Mouse (Mus musculus) brain, embryonic 14.5 days (tissue): Measurements from ENCODE around the gene Ltbr. TPM values are rescaled to one million over a fixed set of nuclear protein-coding genes. Genes with fewer than 3 reads are reported as not detected.
A peak's percentile ranks its signal among the peaks of the same experiment; 100 is the strongest.
"Not testable (repeated sequence)": the region's sequence is repeated elsewhere in the genome, so short reads cannot be mapped to it uniquely, and the experiment has no call there.

ENCODE experiments used
- DNase-seq: peaks from one replicate; pipeline ENCODE4 v3.0.0-alpha.2; 2011; ENCODE audit warnings: low read depth
- CTCF ChIP-seq: fragments of 200-500 bp; IDR thresholded peaks from 2 replicates; pipeline ENCODE4 v1.5.1; 2012; ENCODE audit warnings: inconsistent platforms, mild to moderate bottlenecking, moderate library complexity, borderline replicate concordance; ENCODE audit not compliant: insufficient read depth, insufficient read length; ENCODE audit errors: extremely low read depth
- POLR2A ChIP-seq: fragments of 200-500 bp; IDR thresholded peaks from 2 replicates; pipeline ENCODE4 v1.6.1; 2012; ENCODE audit warnings: mild to moderate bottlenecking, inconsistent platforms, borderline replicate concordance; ENCODE audit not compliant: poor library complexity, insufficient read depth, insufficient read length, severe bottlenecking; ENCODE audit errors: extremely low read depth
- polyA plus RNA-seq: library from polyadenylated mRNA; depleted of rRNA; stranded (reverse); fragments of >200 nt; gene quantifications from 2 replicates; pipeline ENCODE4 v1.2.3, GENCODE M21; 2012

Ltbr gene
- polyA plus RNA-seq, 1 experiment: 20.7 TPM

- TF ChIP-seq POLR2A (no peak), CTCF (no peak)
- no peak for DNase-seq
These were observed 6.2 kb upstream of the Ltbr start for GRCm38 (mm10) chr6:125319919-125320296.

GRCm38 (mm10) chr6:125318981-125319918 lies 5.6 kb upstream of the Ltbr start:
- DNase-seq: no peak
- TF ChIP-seq CTCF (no peak), POLR2A (no peak)

- no peak for DNase-seq
- no peak for TF ChIP-seq POLR2A
- no peak for TF ChIP-seq CTCF
These were observed 3.4 kb upstream of the Ltbr start for GRCm38 (mm10) chr6:125317077-125317476.

- TF ChIP-seq POLR2A: no peak
- TF ChIP-seq CTCF: no peak
- no peak for DNase-seq
These were observed 1.1 kb upstream of the Ltbr start for GRCm38 (mm10) chr6:125314746-125315145.

- DNase-seq: no peak
- TF ChIP-seq CTCF (no peak), POLR2A (no peak)
These were observed 512 bp upstream of the Ltbr start for GRCm38 (mm10) chr6:125314231-125314563.

- TF ChIP-seq POLR2A: no peak
- no peak for TF ChIP-seq CTCF
- peak; percentile 56 for DNase-seq
These were observed 917 bp downstream of the Ltbr start for GRCm38 (mm10) chr6:125312581-125313355.

- TF ChIP-seq CTCF (no peak), POLR2A (no peak)
- no peak for DNase-seq
These were observed 1.5 kb downstream of the Ltbr start for GRCm38 (mm10) chr6:125312171-125312570.

- no peak for DNase-seq
- TF ChIP-seq CTCF (no peak), POLR2A (no peak)
These were observed 4.3 kb downstream of the Ltbr start for GRCm38 (mm10) chr6:125309406-125309805.

GRCm38 (mm10) chr6:125308921-125309320 lies 4.8 kb downstream of the Ltbr start:
- DNase-seq: peak; percentile 32
- TF ChIP-seq CTCF (no peak), POLR2A (no peak)

- TF ChIP-seq CTCF (no peak), POLR2A (no peak)
These were observed 6.6 kb downstream of the Ltbr start for GRCm38 (mm10) chr6:125307091-125307490.

GRCm38 (mm10) chr6:125305465-125305864 lies 8.2 kb downstream of the Ltbr start:
- no peak for TF ChIP-seq POLR2A
- TF ChIP-seq CTCF: no peak
- no peak for DNase-seq

More at GRCm38 (mm10) chr6:125307091-125307490, 6.6 kb downstream of the Ltbr start:
- no peak for DNase-seq

- not testable (repeated sequence) for DNase-seq
These were observed 9.3 kb downstream of the Ltbr start for GRCm38 (mm10) chr6:125304408-125304807.
